ENCODE assay signal across 7 mouse cellular contexts in the genomic region with DNA sequence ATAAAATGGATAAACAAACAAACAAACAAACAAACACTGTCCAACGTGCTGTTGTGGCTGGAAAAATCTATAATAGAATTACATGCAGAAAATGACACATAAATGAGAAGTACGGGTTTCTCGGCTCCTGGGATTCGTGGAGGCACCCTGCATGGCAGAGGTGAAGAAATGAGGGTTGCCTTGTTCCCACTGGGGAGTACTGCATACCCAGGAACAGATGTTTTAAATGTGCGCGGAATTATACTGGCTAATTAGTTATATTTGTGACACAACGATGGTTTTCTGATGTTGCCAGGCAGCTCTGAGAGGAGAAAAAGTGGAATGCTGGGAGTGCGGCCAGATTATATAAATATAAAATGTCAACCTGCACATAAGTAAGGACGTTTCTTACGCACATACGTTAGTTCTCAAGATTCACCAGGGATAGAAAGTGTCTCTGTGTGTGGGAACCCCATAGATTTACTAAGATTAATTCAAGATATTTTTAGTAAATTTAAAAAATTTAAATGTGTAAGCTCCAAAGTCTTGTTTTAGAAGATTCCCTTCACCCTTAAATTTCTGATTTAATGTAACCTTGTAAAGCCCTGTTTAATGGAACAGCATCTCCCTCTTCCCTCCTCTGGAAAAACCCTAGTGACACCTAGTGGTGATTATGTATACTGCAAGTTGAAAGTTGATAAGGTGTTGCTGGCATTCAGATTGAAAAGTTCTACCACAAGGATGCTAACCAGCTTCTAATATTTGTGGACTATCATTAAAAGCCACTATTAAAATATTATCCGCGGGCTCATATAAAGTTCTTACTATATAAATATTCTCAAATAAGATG. TPM values are rescaled to one million over a fixed set of nuclear protein-coding genes. Genes with fewer than 3 reads are reported as not detected.
DNase-seq lines count a peak whose midpoint lies in the region; TF ChIP-seq lines count a peak whose summit lies in the region.

No protein-coding gene starts in this region.

- H3K9me3 ChIP-seq in ES-E14 (ENCODE audit: control insufficient read depth, insufficient read depth, low read depth, low read length), result no peaks in the 10 kb centered on the region

- no peaks in the 10 kb centered on the region for H3K36me3 ChIP-seq in ES-E14 (ENCODE audit: control insufficient read depth, insufficient read depth, low read length, poor library complexity, severe bottlenecking)

- TF ChIP-seq CTCF in layer of hippocampus, adult 2 months (conservative IDR thresholded peaks at IDR 0.05), result peak; percentile 96
- TF ChIP-seq CTCF in cortical plate, adult 2 months (IDR thresholded peaks at IDR 0.05; ENCODE audit: extremely low read depth, insufficient read depth, low read length), result peak; percentile 22; the same call in 1 of the 2 replicates

- no peak overlapping the region for H3K9ac ChIP-seq in ES-E14 (ENCODE audit: insufficient read depth, low read depth, low read length, poor library complexity, severe bottlenecking)

- H3K4me3 ChIP-seq in layer of hippocampus, adult 2 months, result no peak overlapping the region
- no peak overlapping the region for H3K4me3 ChIP-seq in ES-E14 (ENCODE audit: insufficient read depth in 1 of 2, low read depth in 1 of 2, low read length in 2 of 2, poor library complexity in 1 of 2, severe bottlenecking in 1 of 2)
- H3K4me3 ChIP-seq in cortical plate, adult 2 months (ENCODE audit: insufficient read depth, low read length), result no peak overlapping the region

- no peak for TF ChIP-seq POLR2A in cortical plate, adult 2 months (IDR thresholded peaks at IDR 0.05; ENCODE audit: extremely low read depth, insufficient read depth, low read length)

- no peaks in the 10 kb centered on the region for H3K4me1 ChIP-seq in ES-E14 (ENCODE audit: control insufficient read depth in 2 of 2, insufficient read depth in 2 of 2, low read length in 2 of 2, poor library complexity in 1 of 2)
- no peaks in the 10 kb centered on the region for H3K4me1 ChIP-seq in cortical plate, adult 2 months (ENCODE audit: control insufficient read depth, insufficient read depth, low read length)

- no peak overlapping the region for H3K27ac ChIP-seq in layer of hippocampus, adult 2 months
- no peak overlapping the region for H3K27ac ChIP-seq in ES-E14 (ENCODE audit: insufficient read depth, low read depth, low read length, poor library complexity, severe bottlenecking)
- H3K27ac ChIP-seq in cortical plate, adult 2 months (ENCODE audit: insufficient read depth, low read length), result no peak overlapping the region

- DNase-seq in layer of hippocampus, adult 2 months (ENCODE audit: low spot score in 2 of 2), result peak; percentile 52 to 73
- DNase-seq in layer of hippocampus, adult 8-10 months (ENCODE audit: low spot score in 2 of 2), result no peak
- DNase-seq in CD4-positive, CD25-positive, alpha-beta regulatory T cell, adult 2 months (ENCODE audit: low read depth, low spot score), result peak; percentile 74
- peak; percentile 58 for DNase-seq in ES-E14 (ENCODE audit: low read depth, low spot score)
- peak; percentile 61 for DNase-seq in lung, postnatal 25 days (ENCODE audit: low spot score)
- no peak for DNase-seq in yolk sac, embryonic 10.5 days (ENCODE audit: low spot score)

- in situ Hi-C loops in ES-E14 (cut with MboI; ENCODE audit: low sequenced_read_pairs in 2 of 2, unreplicated experiment in 2 of 2), result no loop called here

TF ChIP-seq in ES-E14, 5 proteins besides CTCF, POLR2A, EP300 and RAD21:
- no peak for TF ChIP-seq ZNF384 (IDR thresholded peaks at IDR 0.05; ENCODE audit: low read depth, low read length)
- TF ChIP-seq ZC3H11A (IDR thresholded peaks at IDR 0.05; ENCODE audit: borderline replicate concordance, low read depth, low read length), result 0 out of 2 replicates have a peak, but pooled peaks have one; percentile 47
- no peak for TF ChIP-seq MAFK (IDR thresholded peaks at IDR 0.05; ENCODE audit: insufficient read depth, low read depth, low read length)
- TF ChIP-seq HCFC1 (IDR thresholded peaks at IDR 0.05; ENCODE audit: borderline replicate concordance, insufficient read depth, low read length), result no peak
- TF ChIP-seq CHD2 (IDR thresholded peaks at IDR 0.05; ENCODE audit: low read depth, low read length), result no peak

RNA-seq across cellular contexts. Expression of gene Ipmk, which starts 53.5 kb away (rescaled TPM):
- 10 to 100 TPM; 39.0 to 40.5 TPM for total RNA-seq in layer of hippocampus, adult 2 months (2021)
- total RNA-seq in layer of hippocampus, adult 8-10 months (2022), result 10 to 100 TPM; 35.0 to 41.8 (median 37.4) TPM
- total RNA-seq in ES-E14 (2012; rRNA removed), result 41.9 and 44.8 TPM in 2 replicates
- 15.3 and 16.3 TPM in 2 replicates for polyA plus RNA-seq in cortical plate, adult 2 months (2012; rRNA removed)

RNA-seq across cellular contexts. Expression of gene Cisd1, which starts 56.3 kb away (rescaled TPM):
- total RNA-seq in layer of hippocampus, adult 2 months (2021), result 100 to 1,000 TPM; 121 to 136 TPM
- 100 to 1,000 TPM; 117 to 140 (median 130) TPM for total RNA-seq in layer of hippocampus, adult 8-10 months (2022)
- 158 and 281 TPM in 2 replicates for total RNA-seq in ES-E14 (2012; rRNA removed)
- 172 and 178 TPM in 2 replicates for polyA plus RNA-seq in cortical plate, adult 2 months (2012; rRNA removed)

Comparison
In these comparisons a context has a peak if more than half of its experiments do, and no peak if none do; other contexts are left out.
1. DNase-seq: peak in layer of hippocampus, adult 2 months (2 of 2), CD4-positive, CD25-positive, alpha-beta regulatory T cell, adult 2 months (single experiment), ES-E14 (single experiment) and lung, postnatal 25 days (single experiment); none in layer of hippocampus, adult 8-10 months (0 of 2) and yolk sac, embryonic 10.5 days (single experiment).